Mouse (Mus musculus) liver, embryonic 14.5 days (tissue): Measurements from ENCODE around the gene Pacrg.

ENCODE experiments used
- CTCF ChIP-seq: IDR thresholded peaks from 2 replicates; pipeline ENCODE4 v1.5.1; 2016; ENCODE audit warnings: antibody characterized with exemption, low read depth, control low read depth
- EP300 ChIP-seq: IDR thresholded peaks from 2 replicates; pipeline ENCODE4 v1.6.1; 2016; ENCODE audit warnings: antibody characterized with exemption, low read depth

GRCm38 (mm10) chr17:10614696-10615095, 225.4 kb downstream of the Pacrg start:
- TF ChIP-seq CTCF: no peak
- no peak for TF ChIP-seq EP300
